Mouse (Mus musculus) left cerebral cortex, adult 2 months (tissue): ENCODE results near the gene Cdca4. TPM values are rescaled to one million over a fixed set of nuclear protein-coding genes. Genes with fewer than 3 reads are reported as not detected.
"Not testable (repeated sequence)": the region's sequence is repeated elsewhere in the genome, so short reads cannot be mapped to it uniquely, and the experiment has no call there.

Experiments
- DNase-seq, 2 experiments: peaks; one replicate each; pipeline ENCODE4 v3.0.0; 2021 to 2022; ENCODE audit warnings: low spot score in 2 of 2, mixed read lengths in 1 of 2; ENCODE audit errors: extremely low spot score in 1 of 2
- H3K27ac ChIP-seq: fragments of 200-600 bp; 2 replicates; pipeline ENCODE4 v1.8.1; 2022
- H3K4me3 ChIP-seq: fragments of 200-600 bp; 2 replicates; pipeline ENCODE4 v1.8.1; 2022
- CTCF ChIP-seq: fragments of 200-600 bp; IDR thresholded peaks from 2 replicates; pipeline ENCODE4 v1.8.1; 2022; ENCODE audit warnings: antibody characterized with exemption, mild to moderate bottlenecking, moderate library complexity
- intact Hi-C: fragments of 180-260 bp; cut with DNase I; formaldehyde crosslinking; loops from one replicate; pipeline ENCODE4 v1.15.1; 2025
- total RNA-seq, 2 experiments: library from RNA; stranded (reverse); gene quantifications; 2 replicates each; pipeline ENCODE4 v1.2.3; 2021

Cdca4 gene
- total RNA-seq, 2 experiments from 2014 or later = 10.5 to 12.4 TPM

DNA sequence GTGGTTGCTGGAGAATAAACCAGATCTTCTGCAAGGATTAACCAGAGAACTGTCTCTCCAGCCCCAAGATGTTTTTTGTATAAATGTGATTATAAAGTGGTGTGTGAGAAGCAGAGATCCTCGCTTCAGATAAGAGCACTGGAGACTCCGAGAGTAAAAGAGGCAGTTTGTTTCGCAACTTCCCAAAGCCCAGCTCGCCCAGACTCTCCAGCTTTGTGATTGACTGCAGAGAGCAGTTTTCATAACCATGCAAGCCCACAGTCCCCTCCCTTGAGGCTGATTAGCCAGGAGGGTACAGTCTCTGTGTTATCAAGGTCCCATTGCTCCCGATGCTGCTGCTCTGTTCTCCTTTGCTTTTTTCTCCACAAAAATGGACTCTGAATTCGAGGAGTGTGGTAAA, 4.3 kb upstream of the Cdca4 start:
- no peak overlapping the region for H3K4me3 ChIP-seq
- intact Hi-C loops = no loop called here
- no peak overlapping the region for H3K27ac ChIP-seq
- DNase-seq = no peak
- no peak for TF ChIP-seq CTCF

DNA sequence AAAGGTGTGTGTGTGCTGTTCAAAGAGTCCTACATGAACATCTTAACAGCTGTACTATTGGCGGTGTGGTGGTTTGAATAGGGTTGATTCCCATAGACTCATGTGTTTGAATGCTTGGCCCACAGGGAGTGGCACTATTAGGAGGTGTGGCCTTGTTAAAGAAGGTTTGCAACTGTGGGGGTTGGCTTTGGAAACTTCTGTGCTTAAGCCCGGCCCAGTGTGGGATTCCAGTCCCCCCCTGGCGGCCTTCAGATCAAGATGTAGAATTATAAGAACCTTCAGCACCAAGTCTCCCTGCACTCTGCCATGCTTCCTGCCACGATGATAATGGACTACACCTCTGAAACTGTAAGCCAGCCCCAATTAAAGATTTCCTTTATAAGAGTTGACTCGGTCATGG, 3.2 kb upstream of the Cdca4 start:
- TF ChIP-seq CTCF = no peak
- DNase-seq = no peak
- no peak overlapping the region for H3K4me3 ChIP-seq
- no peak overlapping the region for H3K27ac ChIP-seq
- intact Hi-C loops = no loop called here

DNA sequence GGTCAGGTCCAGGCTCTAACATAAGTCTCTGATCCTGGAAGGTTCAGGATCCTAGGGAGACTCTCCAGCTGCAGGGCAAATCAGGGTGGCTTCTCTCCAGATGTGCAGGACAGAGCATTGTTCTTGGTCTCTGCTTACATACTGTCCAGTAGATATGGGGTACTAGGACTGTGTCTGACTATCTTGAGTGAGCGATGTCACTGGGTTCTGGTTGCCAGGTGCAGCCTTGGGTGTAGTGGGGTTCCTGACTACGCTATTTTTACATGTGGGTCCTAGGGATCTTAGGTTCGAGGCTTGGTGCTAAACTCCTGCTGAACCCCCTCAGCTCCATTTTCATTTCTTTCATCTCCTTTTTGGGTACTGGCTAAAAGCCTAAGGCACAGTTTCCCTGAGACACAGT, 1.3 kb upstream of the Cdca4 start:
- no peak for TF ChIP-seq CTCF
- DNase-seq = no peak
- Histone ChIP-seq H3K27ac (no peak overlapping the region), H3K4me3 (peak overlapping the region; percentile 93)
- intact Hi-C loops = no loop called here

DNA sequence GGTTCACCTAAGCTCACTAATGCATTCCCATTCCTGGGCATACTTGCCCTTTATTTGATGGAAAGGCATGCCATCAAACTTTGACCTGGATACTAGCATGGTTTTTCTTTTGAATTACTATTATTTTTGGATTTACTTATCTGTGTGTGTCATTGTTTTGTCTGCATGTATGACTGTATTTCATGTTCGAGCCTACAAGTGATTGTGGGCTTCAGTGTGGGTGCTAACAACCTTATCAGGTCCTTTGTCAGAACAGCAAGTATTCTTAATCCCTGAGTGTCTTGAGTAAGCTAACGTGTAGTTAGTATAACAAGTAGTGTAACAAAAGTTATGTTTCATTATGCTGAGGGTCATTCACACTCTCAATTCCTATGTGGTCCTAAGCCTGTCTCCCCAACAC, 918 bp upstream of the Cdca4 start:
- DNase-seq = no peak
- Histone ChIP-seq H3K4me3 (peak overlapping the region; percentile 93), H3K27ac (peak overlapping the region; percentile 53)
- TF ChIP-seq CTCF = no peak
- intact Hi-C loops = no loop called here

DNA sequence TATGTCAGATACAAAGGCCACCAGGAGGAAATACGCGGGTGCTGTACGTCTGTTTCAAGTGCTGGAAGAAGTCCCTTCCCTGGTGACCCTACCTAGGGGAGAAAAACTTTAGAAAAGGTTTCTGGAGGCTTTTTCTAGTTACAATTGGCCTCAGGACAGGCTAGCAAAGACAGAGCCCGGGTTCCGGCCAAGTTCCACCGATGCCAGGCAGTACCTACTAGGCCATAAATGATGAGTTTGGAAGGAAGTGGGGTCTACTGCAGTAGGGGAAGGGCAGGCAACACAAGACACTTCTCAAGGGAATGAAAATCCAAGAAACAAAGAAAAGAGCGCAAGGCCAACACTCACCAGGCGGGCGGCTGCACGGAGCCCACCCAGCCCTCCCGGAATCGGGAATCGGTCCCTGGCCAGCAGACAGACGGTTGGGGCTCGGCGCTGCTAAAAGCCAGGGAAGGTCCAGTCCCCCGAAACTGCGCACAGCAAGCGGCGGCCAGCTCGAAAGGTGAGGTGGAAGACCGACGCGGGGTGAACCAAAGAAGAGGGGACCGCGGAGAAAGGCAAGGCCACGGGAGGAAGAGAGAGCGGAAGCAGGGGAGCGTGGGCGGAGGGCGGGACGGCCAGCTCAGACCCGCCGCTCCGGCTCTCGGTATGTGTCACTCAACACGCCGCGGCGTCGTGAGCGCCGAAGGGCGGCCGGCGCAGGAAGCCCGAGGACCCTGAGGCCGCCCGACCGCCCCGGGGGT, 551 bp downstream of the Cdca4 start:
- Histone ChIP-seq H3K27ac (peak overlapping the region; percentile 91), H3K4me3 (peak overlapping the region; percentile 93)
- intact Hi-C loops = loop anchor here (2.0 kb wide), 2 partner anchors 20 to 100 kb away; partner anchors contain the start of genes Clba1 and Jag2
- DNase-seq = no peak
- TF ChIP-seq CTCF = no peak

DNA sequence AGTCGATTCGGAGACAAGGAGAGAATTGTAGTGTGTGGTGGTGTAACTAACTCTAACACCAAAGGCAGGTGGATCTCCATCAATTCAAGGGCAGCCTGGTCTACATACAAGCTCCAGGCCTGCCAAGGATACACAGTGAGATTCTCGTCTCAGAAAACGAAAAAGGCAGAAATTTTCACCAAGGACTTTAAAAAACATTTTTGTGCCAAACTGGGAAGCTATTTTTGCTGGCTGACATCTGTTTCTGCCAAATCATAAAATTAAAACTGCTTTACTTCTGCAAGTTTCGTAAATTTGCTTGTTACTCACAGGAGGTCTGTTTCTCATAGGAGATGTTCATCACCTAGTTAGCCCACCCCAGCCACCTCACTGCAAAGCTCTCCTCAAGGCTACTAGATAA, 3.3 kb downstream of the Cdca4 start:
- no peak for DNase-seq
- intact Hi-C loops = no loop called here
- TF ChIP-seq CTCF = no peak
- Histone ChIP-seq H3K4me3 (no peak overlapping the region), H3K27ac (peak overlapping the region; percentile 69)

DNA sequence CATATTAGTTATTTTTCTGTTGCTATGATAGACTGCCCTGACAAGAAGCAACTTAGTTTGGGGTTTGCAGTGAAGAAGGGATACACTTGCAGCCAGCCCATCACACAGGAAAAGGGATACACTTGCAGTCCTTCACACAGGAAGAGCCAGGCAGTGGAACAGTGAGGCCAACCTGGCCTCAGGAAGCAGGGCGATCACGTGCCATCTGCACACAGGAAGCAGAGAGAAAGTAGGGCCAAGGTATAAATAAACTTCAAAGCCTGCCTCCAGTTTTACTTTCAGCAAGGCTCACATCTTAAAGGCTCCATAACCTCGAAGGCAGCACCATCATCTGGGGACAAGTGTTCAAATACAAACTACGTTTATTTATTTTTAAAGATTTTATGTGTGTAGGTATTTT, 6.0 kb downstream of the Cdca4 start:
- intact Hi-C loops = no loop called here
- TF ChIP-seq CTCF = no peak
- no peak overlapping the region for H3K4me3 ChIP-seq
- DNase-seq = no peak
- 0 out of 2 replicates have a peak overlapping the region, but pooled peaks have one; percentile 3 for H3K27ac ChIP-seq

DNA sequence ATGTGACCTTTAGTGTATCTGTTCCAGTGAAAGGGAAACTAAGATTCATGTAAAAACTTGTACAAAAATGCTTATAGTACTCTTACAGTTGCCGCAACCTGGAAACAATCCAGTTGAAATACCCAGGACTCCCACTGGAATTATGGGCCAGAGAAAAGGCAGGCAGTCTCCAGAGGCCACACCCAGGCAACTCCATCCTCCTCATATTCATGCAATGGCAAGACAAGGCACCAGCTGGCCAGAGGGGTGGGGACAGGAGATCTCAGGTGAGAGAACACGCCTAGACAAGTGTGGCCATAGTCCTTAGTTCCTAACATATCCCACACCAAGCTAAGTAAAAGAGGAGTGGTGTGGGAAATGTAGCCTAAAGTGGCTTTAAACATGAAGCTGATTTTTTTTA, 6.5 kb downstream of the Cdca4 start:
- intact Hi-C loops = no loop called here
- Histone ChIP-seq H3K4me3 (no peak overlapping the region), H3K27ac (0 out of 2 replicates have a peak overlapping the region, but pooled peaks have one; percentile 16)
- DNase-seq = no peak
- no peak for TF ChIP-seq CTCF

DNA sequence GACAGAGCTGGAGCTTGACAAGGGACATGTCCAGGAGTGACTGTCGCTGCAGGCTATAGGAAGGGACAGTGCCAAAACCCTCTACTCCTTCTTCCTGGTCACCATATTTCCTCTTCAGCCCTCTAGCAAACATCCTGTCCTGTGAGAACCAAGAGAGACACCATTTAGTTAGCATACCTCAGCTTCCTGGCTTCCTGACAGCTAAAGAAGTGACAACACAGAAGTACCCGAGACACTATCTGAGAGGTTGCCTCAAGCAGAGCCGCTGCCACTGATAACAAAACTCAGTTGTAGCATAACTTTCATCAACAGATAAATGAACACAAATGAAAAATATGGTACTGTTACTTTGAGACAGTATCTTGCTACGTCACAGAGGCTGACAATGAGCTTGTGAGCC, 7.2 kb downstream of the Cdca4 start:
- TF ChIP-seq CTCF = no peak
- H3K4me3 ChIP-seq = no peak overlapping the region
- H3K27ac ChIP-seq = no peak overlapping the region
- DNase-seq = no peak
- intact Hi-C loops = no loop called here

DNA sequence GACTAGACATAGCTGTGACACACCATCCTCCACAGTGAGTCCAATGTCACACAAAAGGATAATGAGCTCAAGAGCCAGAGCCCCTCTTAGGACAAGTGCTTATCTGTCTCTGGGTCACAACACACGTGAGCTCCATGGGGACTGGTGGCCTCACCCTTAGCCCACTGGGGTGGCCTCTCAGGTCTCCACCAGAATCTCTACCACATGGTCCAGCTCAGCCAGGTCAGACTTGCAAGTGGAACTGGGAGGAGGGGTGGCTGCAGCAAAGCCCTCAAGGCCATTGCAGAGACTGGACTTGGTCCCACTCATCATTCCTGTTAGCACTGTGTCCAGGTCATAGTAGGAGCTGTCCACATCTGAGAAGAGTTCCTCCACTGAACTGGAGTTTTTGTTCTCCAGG, 8.0 kb downstream of the Cdca4 start:
- no peak overlapping the region for H3K27ac ChIP-seq
- intact Hi-C loops = no loop called here
- no peak for DNase-seq
- TF ChIP-seq CTCF = no peak
- H3K4me3 ChIP-seq = no peak overlapping the region

DNA sequence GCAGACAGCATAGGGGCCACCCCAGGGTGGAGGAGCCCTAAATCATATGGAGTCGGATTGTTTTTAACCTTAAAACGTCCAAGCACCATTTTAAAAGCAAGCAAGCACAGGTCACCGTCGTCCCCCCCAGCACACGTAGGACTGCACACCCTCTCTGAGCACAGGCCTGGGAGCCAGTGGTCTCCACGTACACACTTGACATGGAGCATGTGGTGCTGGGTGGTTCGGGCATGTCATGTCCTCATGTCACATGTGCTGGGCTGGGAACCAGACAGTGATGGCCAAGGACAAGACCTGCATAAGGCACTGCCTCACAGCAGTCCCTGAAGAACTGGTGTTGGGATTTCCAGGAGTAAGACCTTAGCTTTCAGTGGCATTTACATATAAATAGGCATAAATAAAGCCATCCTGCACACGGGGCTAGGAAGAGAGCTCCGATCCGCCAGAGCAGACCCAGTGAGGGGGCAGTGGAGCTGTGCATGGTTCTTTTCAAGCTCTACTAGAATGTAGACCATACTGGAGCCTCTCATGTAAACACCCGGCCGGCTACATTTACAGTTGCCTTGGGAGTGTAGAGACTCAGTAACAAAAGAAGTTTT, 8.7 kb downstream of the Cdca4 start:
- Histone ChIP-seq H3K27ac (no peak overlapping the region), H3K4me3 (no peak overlapping the region)
- DNase-seq = no peak
- intact Hi-C loops = no loop called here
- no peak for TF ChIP-seq CTCF

DNA sequence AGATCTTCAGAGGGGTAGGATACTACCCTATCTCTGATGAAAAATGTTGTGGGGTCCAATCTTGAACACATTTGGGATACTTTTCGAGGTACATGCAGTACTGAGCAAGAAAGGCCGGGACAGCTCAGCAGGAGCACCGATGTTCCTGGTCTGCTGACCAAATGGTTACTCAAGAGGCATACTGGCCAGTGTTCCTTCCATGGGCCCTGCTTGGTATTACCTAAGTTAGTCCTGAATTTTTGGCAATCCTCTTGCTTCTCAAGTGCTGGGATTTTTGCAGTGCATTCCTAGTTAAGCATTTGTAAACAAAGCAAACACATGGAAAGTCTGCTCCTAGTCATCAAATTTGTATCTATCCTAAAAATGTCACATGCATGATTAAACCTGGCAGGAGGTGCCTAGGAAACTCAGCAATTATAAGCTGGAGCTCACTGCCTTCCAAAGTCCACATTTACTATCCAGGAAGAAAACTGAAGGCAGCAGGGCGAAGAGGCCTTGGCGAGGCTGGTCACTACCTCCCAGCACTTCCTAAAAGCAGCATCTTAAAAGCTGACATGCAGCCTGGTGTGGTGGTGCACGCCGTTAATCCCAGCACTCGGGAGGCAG, 10.1 kb downstream of the Cdca4 start:
- intact Hi-C loops = no loop called here
- no peak for TF ChIP-seq CTCF
- no peak for DNase-seq
- H3K4me3 ChIP-seq = no peak overlapping the region
- no peak overlapping the region for H3K27ac ChIP-seq

DNA sequence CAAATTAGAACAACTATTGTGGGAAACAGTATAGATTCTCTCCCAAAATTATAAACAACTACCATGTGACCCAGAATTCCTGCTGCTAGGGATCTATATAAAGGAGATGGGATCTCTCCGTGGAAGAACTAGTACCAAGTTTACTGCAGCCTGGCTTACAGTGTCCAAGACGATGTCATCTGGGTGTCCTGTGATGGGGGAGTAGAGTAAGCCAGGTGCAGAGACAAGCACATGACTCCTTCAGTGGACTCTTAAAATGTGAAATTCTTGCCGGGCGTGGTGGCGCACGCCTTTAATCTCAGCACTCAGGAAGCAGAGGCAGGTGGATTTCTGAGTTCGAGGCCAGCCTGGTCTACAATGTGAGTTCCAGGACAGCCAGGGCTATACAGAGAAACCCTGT, 12.4 kb downstream of the Cdca4 start:
- DNase-seq, H3K4me3 ChIP-seq, intact Hi-C loops, H3K27ac ChIP-seq: not testable (repeated sequence)
